ENCODE assay signal across 8 mouse cellular contexts in the genomic region with DNA sequence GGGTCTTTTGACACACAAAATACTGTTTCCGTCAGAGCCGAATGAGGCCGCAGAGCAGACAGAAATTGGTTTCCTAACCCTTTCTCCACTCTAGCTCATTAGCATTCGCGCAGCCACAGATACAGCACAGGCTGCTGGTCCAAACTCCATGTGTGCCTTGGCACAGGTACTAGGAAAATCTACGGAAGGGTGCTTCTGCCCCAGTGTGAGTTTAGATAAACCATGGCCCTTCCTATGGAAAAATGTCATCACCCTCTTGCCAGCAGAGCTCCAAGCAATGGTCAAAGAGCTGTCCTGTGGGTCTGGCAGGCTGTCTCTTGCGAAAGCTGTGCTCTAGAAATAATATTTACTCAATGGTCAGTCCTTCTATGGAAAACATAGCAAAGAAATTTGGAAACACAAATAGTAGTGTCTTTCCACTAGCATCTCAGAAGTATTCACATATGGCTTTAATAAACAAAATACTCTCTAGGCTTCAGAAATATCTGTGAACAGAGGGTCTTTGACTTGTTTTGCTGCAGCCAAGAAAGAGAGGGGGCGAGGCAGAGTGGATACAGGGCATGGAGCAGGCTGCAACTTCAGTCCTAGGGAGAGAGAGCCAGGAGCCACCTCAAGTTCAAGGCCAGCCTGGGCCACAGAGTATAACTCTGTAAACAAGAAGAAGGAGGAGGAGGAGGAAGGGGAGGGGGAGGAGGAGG. TPM values are rescaled to one million over a fixed set of nuclear protein-coding genes. Genes with fewer than 3 reads are reported as not detected.
A peak's percentile ranks its signal among the peaks of the same experiment; 100 is the strongest.
DNase-seq lines count a peak whose midpoint lies in the region; ATAC-seq lines count a peak whose summit lies in the region.
"Had no signal": no experiment of that assay in that cellular context is flagged by ENCODE, and none has a peak within 500 bp of the region (broad histone marks: within the 10 kb centered on the region; RNA-seq: fewer than 3 reads in every experiment).

No protein-coding gene starts in this region.

- no peak for DNase-seq in lung, adult 18-20 months
- no peak for DNase-seq in midbrain, embryonic 14.5 days
- no peak for DNase-seq in spleen, postnatal 36 days (ENCODE audit: low spot score in 2 of 2)
- DNase-seq: gastrocnemius, adult 2 months had no signal

- no peaks in the 10 kb centered on the region for H3K27me3 ChIP-seq in lung, embryonic 16.5 days (ENCODE audit: control insufficient read depth, insufficient read depth, low read depth, low read length)
- no peaks in the 10 kb centered on the region for H3K27me3 ChIP-seq in heart, embryonic 11.5 days (ENCODE audit: control insufficient read depth, insufficient read depth, low read length)
- no peaks in the 10 kb centered on the region for H3K27me3 ChIP-seq in kidney, embryonic 15.5 days
- no peaks in the 10 kb centered on the region for H3K27me3 ChIP-seq in stomach, embryonic 14.5 days (ENCODE audit: control insufficient read depth, insufficient read depth, low read length)
- no peaks in the 10 kb centered on the region for H3K27me3 ChIP-seq in midbrain, embryonic 14.5 days (ENCODE audit: control insufficient read depth, insufficient read depth, low read length)

- peak overlapping the region; percentile 94 for H3K27ac ChIP-seq in lung, embryonic 16.5 days (ENCODE audit: low read length)
- peak overlapping the region; percentile 65; the same call in 1 of the 2 replicates for H3K27ac ChIP-seq in heart, embryonic 11.5 days (ENCODE audit: low read depth, low read length)
- H3K27ac ChIP-seq in kidney, embryonic 15.5 days, result peak overlapping the region; percentile 13; the same call in 1 of the 2 replicates
- H3K27ac ChIP-seq in stomach, embryonic 14.5 days (ENCODE audit: low read length), result peak overlapping the region; percentile 64
- no peak overlapping the region for H3K27ac ChIP-seq in midbrain, embryonic 14.5 days (replicated peaks; ENCODE audit: low read depth, low read length)
- H3K27ac ChIP-seq: gastrocnemius, adult 2 months had no signal

- WGBS in lung, embryonic 16.5 days, result 45% methylated on average over 8 of the region's 8 CpGs
- 57% methylated on average over 8 of the region's 8 CpGs for WGBS in heart, embryonic 11.5 days (ENCODE audit: insufficient replicate concordance)
- 72% methylated on average over 8 of the region's 8 CpGs for WGBS in kidney, embryonic 15.5 days
- 72% methylated on average over 8 of the region's 8 CpGs for WGBS in stomach, embryonic 14.5 days
- 75% methylated on average over 8 of the region's 8 CpGs for WGBS in midbrain, embryonic 14.5 days

- no peaks in the 10 kb centered on the region for H3K36me3 ChIP-seq in lung, embryonic 16.5 days (ENCODE audit: control insufficient read depth, insufficient read depth, low read length)
- H3K36me3 ChIP-seq in heart, embryonic 11.5 days (ENCODE audit: control insufficient read depth, insufficient read depth, low read length), result no peaks in the 10 kb centered on the region
- H3K36me3 ChIP-seq in kidney, embryonic 15.5 days, result no peaks in the 10 kb centered on the region
- no peaks in the 10 kb centered on the region for H3K36me3 ChIP-seq in stomach, embryonic 14.5 days (ENCODE audit: control insufficient read depth, insufficient read depth, low read length)
- no peaks in the 10 kb centered on the region for H3K36me3 ChIP-seq in midbrain, embryonic 14.5 days (ENCODE audit: control insufficient read depth, insufficient read depth, low read length)

- no peak overlapping the region for H3K4me3 ChIP-seq in lung, embryonic 16.5 days (ENCODE audit: low read length)
- H3K4me3 ChIP-seq in heart, embryonic 11.5 days (ENCODE audit: low read depth, low read length), result no peak overlapping the region
- H3K4me3 ChIP-seq in kidney, embryonic 15.5 days (replicated peaks), result no peak overlapping the region
- H3K4me3 ChIP-seq in stomach, embryonic 14.5 days (ENCODE audit: low read depth, low read length), result no peak overlapping the region
- no peak overlapping the region for H3K4me3 ChIP-seq in midbrain, embryonic 14.5 days (replicated peaks; ENCODE audit: low read depth, low read length)
- H3K4me3 ChIP-seq: gastrocnemius, adult 2 months had no signal

- H3K4me2 ChIP-seq in lung, embryonic 16.5 days (ENCODE audit: low read depth, low read length), result no peak overlapping the region
- H3K4me2 ChIP-seq in heart, embryonic 11.5 days, result no peak overlapping the region
- H3K4me2 ChIP-seq in kidney, embryonic 15.5 days, result no peak overlapping the region
- no peak overlapping the region for H3K4me2 ChIP-seq in stomach, embryonic 14.5 days (replicated peaks; ENCODE audit: low read depth, low read length)
- H3K4me2 ChIP-seq in midbrain, embryonic 14.5 days (ENCODE audit: low read length), result no peak overlapping the region

- no peak overlapping the region for H3K9ac ChIP-seq in lung, embryonic 16.5 days (ENCODE audit: low read length)
- no peak overlapping the region for H3K9ac ChIP-seq in heart, embryonic 11.5 days (ENCODE audit: low read depth, low read length)
- H3K9ac ChIP-seq in kidney, embryonic 15.5 days, result no peak overlapping the region
- no peak overlapping the region for H3K9ac ChIP-seq in stomach, embryonic 14.5 days (replicated peaks; ENCODE audit: low read depth, low read length)
- H3K9ac ChIP-seq in midbrain, embryonic 14.5 days (replicated peaks; ENCODE audit: low read length), result no peak overlapping the region

- peak; percentile 81 for ATAC-seq in lung, embryonic 16.5 days (ENCODE audit: low read depth)
- peak; percentile 43 for ATAC-seq in heart, embryonic 11.5 days (replicated peaks; ENCODE audit: insufficient number of reproducible peaks, low FRiP score, low TSS enrichment)
- no peak for ATAC-seq in kidney, embryonic 15.5 days (replicated peaks; ENCODE audit: low FRiP score)
- no peak for ATAC-seq in stomach, embryonic 14.5 days (ENCODE audit: insufficient number of reproducible peaks, insufficient read depth, low FRiP score, low read depth)
- no peak for ATAC-seq in midbrain, embryonic 14.5 days (ENCODE audit: low FRiP score, low TSS enrichment)

- peaks cover 34% of the 10 kb centered on the region for H3K4me1 ChIP-seq in lung, embryonic 16.5 days (replicated peaks; ENCODE audit: control insufficient read depth, insufficient read depth, low read length)
- H3K4me1 ChIP-seq in heart, embryonic 11.5 days (ENCODE audit: control insufficient read depth, insufficient read depth, low read length), result peaks cover 11% of the 10 kb centered on the region; the same call in 1 of the 2 replicates
- H3K4me1 ChIP-seq in kidney, embryonic 15.5 days, result peaks cover 12% of the 10 kb centered on the region; the same call in 1 of the 2 replicates
- H3K4me1 ChIP-seq in stomach, embryonic 14.5 days (ENCODE audit: control insufficient read depth, insufficient read depth, low read length), result 0 out of 2 replicates have a peak, but pooled peaks cover 2% of the 10 kb centered on the region
- H3K4me1 ChIP-seq in midbrain, embryonic 14.5 days (ENCODE audit: control insufficient read depth, insufficient read depth, low read length), result no peaks in the 10 kb centered on the region

- no peaks in the 10 kb centered on the region for H3K9me3 ChIP-seq in lung, embryonic 16.5 days (ENCODE audit: control insufficient read depth, low read length)
- H3K9me3 ChIP-seq in heart, embryonic 11.5 days (replicated peaks; ENCODE audit: control insufficient read depth, low read length), result no peaks in the 10 kb centered on the region
- no peaks in the 10 kb centered on the region for H3K9me3 ChIP-seq in kidney, embryonic 15.5 days (replicated peaks)
- no peaks in the 10 kb centered on the region for H3K9me3 ChIP-seq in stomach, embryonic 14.5 days (ENCODE audit: control insufficient read depth, low read depth, low read length)
- H3K9me3 ChIP-seq in midbrain, embryonic 14.5 days (ENCODE audit: control insufficient read depth, low read length), result no peaks in the 10 kb centered on the region

RNA-seq across cellular contexts. Expression of gene Agt, which starts 2.4 kb away (rescaled TPM):
- 11.6 and 17.4 TPM in 2 replicates for polyA plus RNA-seq in lung, embryonic 16.5 days (2015; fragmentation: Nextera tagmentation; extraction: Ambion mirVana)
- polyA plus RNA-seq in heart, embryonic 11.5 days (2014; fragmentation: Nextera tagmentation; extraction: Ambion mirVana), result 0.49 and 0.59 TPM in 2 replicates
- 1.9 and 3.2 TPM in 2 replicates for polyA plus RNA-seq in kidney, embryonic 15.5 days (2015; fragmentation: Nextera tagmentation; extraction: Ambion mirVana)
- 1.8 and 2.4 TPM in 2 replicates for polyA plus RNA-seq in stomach, embryonic 14.5 days (2014; fragmentation: Nextera tagmentation; extraction: Ambion mirVana)
- polyA plus RNA-seq in midbrain, embryonic 14.5 days (2014; fragmentation: Nextera tagmentation; extraction: Ambion mirVana), result 0.25 and 0.26 TPM in 2 replicates

RNA-seq across cellular contexts. Expression of gene Capn9, which starts 4.0 kb away (rescaled TPM):
- polyA plus RNA-seq in lung, embryonic 16.5 days (2015; fragmentation: Nextera tagmentation; extraction: Ambion mirVana), result 0.09 and 0.19 TPM in 2 replicates
- polyA plus RNA-seq in heart, embryonic 11.5 days (2014; fragmentation: Nextera tagmentation; extraction: Ambion mirVana), result not detected in 2 replicates
- polyA plus RNA-seq in kidney, embryonic 15.5 days (2015; fragmentation: Nextera tagmentation; extraction: Ambion mirVana), result 0.08 and 0.31 TPM in 2 replicates
- 0.13 TPM in 1 of 2 replicates, not detected in the other for polyA plus RNA-seq in stomach, embryonic 14.5 days (2014; fragmentation: Nextera tagmentation; extraction: Ambion mirVana)
- polyA plus RNA-seq in midbrain, embryonic 14.5 days (2014; fragmentation: Nextera tagmentation; extraction: Ambion mirVana), result 0.09 and 0.15 TPM in 2 replicates

RNA-seq across cellular contexts. Expression of gene Cog2, which starts 51.3 kb away (rescaled TPM):
- 35.6 and 36.2 TPM in 2 replicates for polyA plus RNA-seq in lung, embryonic 16.5 days (2015; fragmentation: Nextera tagmentation; extraction: Ambion mirVana)
- 24.6 and 28.4 TPM in 2 replicates for polyA plus RNA-seq in heart, embryonic 11.5 days (2014; fragmentation: Nextera tagmentation; extraction: Ambion mirVana)
- 35.6 and 36.4 TPM in 2 replicates for polyA plus RNA-seq in kidney, embryonic 15.5 days (2015; fragmentation: Nextera tagmentation; extraction: Ambion mirVana)
- polyA plus RNA-seq in stomach, embryonic 14.5 days (2014; fragmentation: Nextera tagmentation; extraction: Ambion mirVana), result 36.9 and 39.1 TPM in 2 replicates
- 33.0 and 39.3 TPM in 2 replicates for polyA plus RNA-seq in midbrain, embryonic 14.5 days (2014; fragmentation: Nextera tagmentation; extraction: Ambion mirVana)

Comparison
In these comparisons a context has a peak if more than half of its experiments do, and no peak if none do; other contexts are left out.
1. ATAC-seq: peak in lung, embryonic 16.5 days (single experiment) and heart, embryonic 11.5 days (single experiment); none in kidney, embryonic 15.5 days (single experiment), stomach, embryonic 14.5 days (single experiment) and midbrain, embryonic 14.5 days (single experiment).